Mouse (Mus musculus) olfactory bulb, adult 2 months (tissue): ENCODE results near the gene Lrrc34. TPM values are rescaled to one million over a fixed set of nuclear protein-coding genes. Genes with fewer than 3 reads are reported as not detected.

Source experiments
- H3K27ac ChIP-seq: fragments of 200-500 bp; 2 replicates; pipeline ENCODE4 v1.5.1; 2012; ENCODE audit warnings: low read depth, low read length; ENCODE audit not compliant: insufficient read depth
- H3K4me1 ChIP-seq: fragments of 200-500 bp; 2 replicates; pipeline ENCODE4 v1.6.1; 2012; ENCODE audit warnings: low read length; ENCODE audit not compliant: control insufficient read depth, insufficient read depth
- H3K4me3 ChIP-seq: fragments of 200-500 bp; 2 replicates; pipeline ENCODE4 v1.5.1; 2012; ENCODE audit warnings: mild to moderate bottlenecking, low read depth, low read length, moderate library complexity; ENCODE audit not compliant: insufficient read depth
- CTCF ChIP-seq: fragments of 200-500 bp; IDR thresholded peaks from 2 replicates; pipeline ENCODE4 v1.5.1; 2012; ENCODE audit warnings: low read depth, mild to moderate bottlenecking, low read length, moderate library complexity; ENCODE audit not compliant: insufficient read depth
- POLR2A ChIP-seq: fragments of 200-500 bp; IDR thresholded peaks from 2 replicates; pipeline ENCODE4 v1.6.1; 2012; ENCODE audit warnings: mild to moderate bottlenecking, low read depth, low read length, moderate library complexity; ENCODE audit not compliant: insufficient read depth
- WGBS: fragments of 180-500 bp; shearing (Covaris S2); methylation state at CpG from one replicate; pipeline ENCODE4 v1.1.7; 2018; 5-methylcytosine and 5-hydroxymethylcytosine counted together
- polyA plus RNA-seq: library from polyadenylated mRNA; stranded (reverse); fragments of >200 nt; gene quantifications from 2 replicates; pipeline ENCODE4 v1.2.4, GENCODE M21; 2012; ENCODE audit warnings: low replicate concordance; ENCODE audit not compliant: missing spikeins, insufficient read depth, insufficient read length

The Lrrc34 gene
- polyA plus RNA-seq, 1 experiment: not detected

GRCm38 (mm10) chr3:30648466-30648865, 797 bp upstream of the Lrrc34 start:
- 98% methylated on average over 2 of the region's 2 CpGs for WGBS
- Histone ChIP-seq H3K4me1 (peaks cover 14% of the 10 kb centered on the region), H3K4me3 (no peak overlapping the region), H3K27ac (no peak overlapping the region)
- TF ChIP-seq CTCF (no peak), POLR2A (no peak)

- Histone ChIP-seq H3K4me3 (no peak overlapping the region), H3K4me1 (peaks cover 14% of the 10 kb centered on the region), H3K27ac (no peak overlapping the region)
- TF ChIP-seq CTCF (no peak), POLR2A (no peak)
- WGBS: 60% methylated on average over 8 of the region's 8 CpGs
Measured at GRCm38 (mm10) chr3:30646761-30647160, 908 bp downstream of the Lrrc34 start.

- H3K4me3 ChIP-seq: no peak within 1 kb of the TSS
- 76% methylated on average over 2 of the region's 2 CpGs for WGBS
- TF ChIP-seq POLR2A (no peak), CTCF (no peak)
- peaks cover 5% of the 10 kb centered on the region; the same call in 1 of the 2 replicates for H3K4me1 ChIP-seq
- no peak within 1 kb of the TSS for H3K27ac ChIP-seq
Measured at GRCm38 (mm10) chr3:30644207-30644606, 3.5 kb downstream of the Lrrc34 start, which contains the start of gene Lrriq4. TSS of gene Lrriq4 (plus strand) at chr3:30644507.

- no peak for TF ChIP-seq CTCF
- TF ChIP-seq POLR2A: no peak
- Histone ChIP-seq H3K4me3 (no peak overlapping the region), H3K4me1 (no peaks in the 10 kb centered on the region), H3K27ac (no peak overlapping the region)
- 82% methylated on average over 4 of the region's 4 CpGs for WGBS
Measured at GRCm38 (mm10) chr3:30635629-30636028, 12.0 kb downstream of the Lrrc34 start.

GRCm38 (mm10) chr3:30633681-30634080, 14.0 kb downstream of the Lrrc34 start:
- WGBS: 68% methylated on average over 3 of the region's 3 CpGs
- Histone ChIP-seq H3K27ac (no peak overlapping the region), H3K4me3 (no peak overlapping the region), H3K4me1 (no peaks in the 10 kb centered on the region)
- TF ChIP-seq CTCF (no peak), POLR2A (no peak)

GRCm38 (mm10) chr3:30620132-30620531, 27.5 kb downstream of the Lrrc34 start:
- Histone ChIP-seq H3K27ac (no peak overlapping the region), H3K4me3 (no peak overlapping the region), H3K4me1 (no peaks in the 10 kb centered on the region)
- WGBS: 84% methylated on average over 8 of the region's 8 CpGs
- TF ChIP-seq CTCF: no peak
- no peak for TF ChIP-seq POLR2A

GRCm38 (mm10) chr3:30610930-30611329, 36.7 kb downstream of the Lrrc34 start:
- Histone ChIP-seq H3K27ac (no peak overlapping the region), H3K4me3 (no peak overlapping the region), H3K4me1 (peaks cover 6% of the 10 kb centered on the region)
- 87% methylated on average over 4 of the region's 4 CpGs for WGBS
- TF ChIP-seq CTCF (no peak), POLR2A (no peak)

- H3K27ac ChIP-seq: no peak overlapping the region
- 74% methylated on average over 3 of the region's 3 CpGs for WGBS
- TF ChIP-seq POLR2A (no peak), CTCF (no peak)
Measured at GRCm38 (mm10) chr3:30608999-30609398, 38.7 kb downstream of the Lrrc34 start.

GRCm38 (mm10) chr3:30603256-30603655, 44.4 kb downstream of the Lrrc34 start:
- Histone ChIP-seq H3K4me1 (peaks cover 14% of the 10 kb centered on the region), H3K27ac (no peak overlapping the region), H3K4me3 (peak overlapping the region; percentile 19)
- TF ChIP-seq POLR2A (no peak), CTCF (no peak)
- WGBS: 19% methylated on average over 10 of the region's 10 CpGs

More at GRCm38 (mm10) chr3:30608999-30609398, 38.7 kb downstream of the Lrrc34 start:
- Histone ChIP-seq H3K4me1 (peaks cover 9% of the 10 kb centered on the region), H3K4me3 (no peak overlapping the region)

- under 1% methylated on average over 27 of the region's 27 CpGs for WGBS
- Histone ChIP-seq H3K27ac (peak overlapping the region; percentile 99), H3K4me3 (peak overlapping the region; percentile 93), H3K4me1 (peaks cover 12% of the 10 kb centered on the region)
- TF ChIP-seq CTCF (no peak), POLR2A (0 out of 2 replicates have a peak, but pooled peaks have one; percentile 10)
Measured at GRCm38 (mm10) chr3:30602740-30603098, 45.0 kb downstream of the Lrrc34 start.
